Mouse (Mus musculus): ENCODE measurements around the gene Igf2r.
"Not testable (repeated sequence)": the region's sequence is repeated elsewhere in the genome, so short reads cannot be mapped to it uniquely, and the experiment has no call there.

Igf2r gene

GRCm38 (mm10) chr17:12717445-12717844 is 52.0 kb downstream of the Igf2r start:
- DNase-seq (ENCODE audit: low spot score) = no peak

- DNase-seq (ENCODE audit: low spot score) = no peak
Observed at GRCm38 (mm10) chr17:12715032-12715431, 54.4 kb downstream of the Igf2r start.

- DNase-seq (ENCODE audit: low spot score) = no peak
Observed at GRCm38 (mm10) chr17:12714080-12714561, 55.3 kb downstream of the Igf2r start.

- DNase-seq (ENCODE audit: low spot score) = no peak
Observed at GRCm38 (mm10) chr17:12712993-12713392, 56.5 kb downstream of the Igf2r start.

- no peak for DNase-seq (ENCODE audit: low spot score)
Observed at GRCm38 (mm10) chr17:12712191-12712590, 57.3 kb downstream of the Igf2r start.

GRCm38 (mm10) chr17:12710976-12711375 is 58.5 kb downstream of the Igf2r start:
- no peak for DNase-seq (ENCODE audit: low spot score)

GRCm38 (mm10) chr17:12710050-12710780 is 59.2 kb downstream of the Igf2r start:
- DNase-seq (ENCODE audit: low spot score) = no peak

GRCm38 (mm10) chr17:12708398-12708797 is 61.1 kb downstream of the Igf2r start:
- no peak for DNase-seq (ENCODE audit: low spot score)

GRCm38 (mm10) chr17:12706590-12707049 is 62.8 kb downstream of the Igf2r start:
- DNase-seq (ENCODE audit: low spot score) = no peak

GRCm38 (mm10) chr17:12702901-12703300 is 66.6 kb downstream of the Igf2r start:
- DNase-seq (ENCODE audit: low spot score) = no peak

GRCm38 (mm10) chr17:12700373-12700772 is 69.1 kb downstream of the Igf2r start:
- DNase-seq (ENCODE audit: low spot score) = no peak

- DNase-seq (ENCODE audit: low spot score) = no peak
Observed at GRCm38 (mm10) chr17:12691899-12692298, 77.6 kb downstream of the Igf2r start.

GRCm38 (mm10) chr17:12689537-12689936 is 79.9 kb downstream of the Igf2r start:
- DNase-seq (ENCODE audit: low spot score) = no peak

- no peak for DNase-seq (ENCODE audit: low spot score)
Observed at GRCm38 (mm10) chr17:12688427-12689110, 80.9 kb downstream of the Igf2r start.

- no peak for DNase-seq (ENCODE audit: low spot score)
Observed at GRCm38 (mm10) chr17:12684928-12685624, 84.4 kb downstream of the Igf2r start.

GRCm38 (mm10) chr17:12684412-12684811 is 85.1 kb downstream of the Igf2r start:
- DNase-seq (ENCODE audit: low spot score) = no peak

- no peak for DNase-seq (ENCODE audit: low spot score)
Observed at GRCm38 (mm10) chr17:12683582-12683981, 85.9 kb downstream of the Igf2r start.

GRCm38 (mm10) chr17:12678261-12678660 is 91.2 kb downstream of the Igf2r start:
- no peak for DNase-seq (ENCODE audit: low spot score)

- DNase-seq (ENCODE audit: low spot score) = no peak
Observed at GRCm38 (mm10) chr17:12677139-12677538, 92.3 kb downstream of the Igf2r start.

GRCm38 (mm10) chr17:12675646-12676045 is 93.8 kb downstream of the Igf2r start, which contains the start of gene Slc22a1:
Slc22a1 (minus strand) TSS chr17:12675829.
- no peak for DNase-seq (ENCODE audit: low spot score)

- DNase-seq (ENCODE audit: low spot score) = not testable (repeated sequence)
Observed at GRCm38 (mm10) chr17:12674980-12675379, 94.5 kb downstream of the Igf2r start.

- DNase-seq (ENCODE audit: low spot score) = no peak
Observed at GRCm38 (mm10) chr17:12673871-12674270, 95.6 kb downstream of the Igf2r start.
